Mouse (Mus musculus) small intestine, adult 2 months (tissue): Measurements from ENCODE around the gene Angptl4.

Experiments used
- CTCF ChIP-seq: fragments of 200-500 bp; IDR thresholded peaks from 2 replicates; pipeline ENCODE4 v1.5.1; 2012; ENCODE audit warnings: low read depth, mild to moderate bottlenecking, control low read depth, inconsistent platforms, low read length, moderate library complexity, mixed read lengths; ENCODE audit not compliant: insufficient replicate concordance, insufficient read length; ENCODE audit errors: extremely low read depth
- POLR2A ChIP-seq: fragments of 200-500 bp; IDR thresholded peaks from 2 replicates; pipeline ENCODE4 v1.6.1; 2012; ENCODE audit warnings: low read depth, mild to moderate bottlenecking, control low read depth, inconsistent platforms, low read length, moderate library complexity

GRCm38 (mm10) chr17:33773426-33773825 is 8.2 kb downstream of the Angptl4 start:
- TF ChIP-seq CTCF (no peak), POLR2A (no peak)
